Mouse (Mus musculus) adrenal gland, adult 18-20 months (tissue): ENCODE data around the gene Olfr1412. TPM values are rescaled to one million over a fixed set of nuclear protein-coding genes. Genes with fewer than 3 reads are reported as not detected.

Experiments
- DNase-seq, 2 experiments: peaks; one replicate each; pipeline ENCODE4 v3.0.0; 2021 to 2022; ENCODE audit warnings: low spot score in 2 of 2
- long read RNA-seq, 2 experiments: library from polyadenylated mRNA; stranded (forward); transcript quantifications; one replicate each; pipeline ENCODE4 v2.0.0; 2021
- total RNA-seq, 2 experiments: library from RNA; stranded (reverse); gene quantifications; 1 replicate in 1 of 2; 2 replicates in 1 of 2; pipeline ENCODE4 v1.2.3; 2021

Olfr1412 gene
- not detected for total RNA-seq
- long read RNA-seq, experiment 1: 0 reads
- long read RNA-seq, experiment 2: 0 reads

GRCm38 (mm10) chr1:92585479-92585878 is at the start of gene Olfr1412:
TSS of gene Olfr1412 (plus strand) at chr1:92585779.
- no peak for DNase-seq

GRCm38 (mm10) chr1:92536972-92537371 is 48.6 kb upstream of the Olfr1412 start:
- DNase-seq: no peak

GRCm38 (mm10) chr1:92539071-92539470 is 46.5 kb upstream of the Olfr1412 start:
- DNase-seq: no peak

- DNase-seq: no peak
Observed at GRCm38 (mm10) chr1:92545929-92546328, 39.6 kb upstream of the Olfr1412 start.

GRCm38 (mm10) chr1:92571022-92571421 is 14.6 kb upstream of the Olfr1412 start, which contains the start of gene Olfr1413:
TSS of gene Olfr1413 (plus strand) at chr1:92571322.
- no peak for DNase-seq

- DNase-seq: no peak
Observed at GRCm38 (mm10) chr1:92594111-92594510, 8.5 kb downstream of the Olfr1412 start, which contains the start of gene Olfr1411. TSS of gene Olfr1411 (plus strand) at chr1:92594411.

GRCm38 (mm10) chr1:92596019-92596418 is 10.4 kb downstream of the Olfr1412 start:
- DNase-seq: no peak

GRCm38 (mm10) chr1:92605482-92605881 is 19.9 kb downstream of the Olfr1412 start, which contains the start of gene Olfr1410:
TSS of gene Olfr1410 (plus strand) at chr1:92605782.
- DNase-seq: no peak

- DNase-seq: no peak
Observed at GRCm38 (mm10) chr1:92607711-92608110, 22.1 kb downstream of the Olfr1412 start.

GRCm38 (mm10) chr1:92611008-92611407 is 25.4 kb downstream of the Olfr1412 start:
- DNase-seq: peak; percentile 54 to 61

GRCm38 (mm10) chr1:92613175-92613574 is 27.6 kb downstream of the Olfr1412 start:
- no peak for DNase-seq

GRCm38 (mm10) chr1:92614516-92614915 is 28.9 kb downstream of the Olfr1412 start:
- no peak for DNase-seq

GRCm38 (mm10) chr1:92616046-92616445 is 30.5 kb downstream of the Olfr1412 start:
- no peak for DNase-seq

- DNase-seq: no peak
Observed at GRCm38 (mm10) chr1:92617488-92617887, 31.9 kb downstream of the Olfr1412 start, which contains the start of gene Olfr12. TSS of gene Olfr12 (plus strand) at chr1:92617788.

- DNase-seq: peak; percentile 46 to 69
Observed at GRCm38 (mm10) chr1:92618360-92618759, 32.8 kb downstream of the Olfr1412 start.

GRCm38 (mm10) chr1:92628227-92628626 is 42.6 kb downstream of the Olfr1412 start:
- DNase-seq: peak in 1 of 2 experiments; percentile 5

- DNase-seq: peak in 1 of 2 experiments; percentile 7
Observed at GRCm38 (mm10) chr1:92632196-92632595, 46.6 kb downstream of the Olfr1412 start.

- DNase-seq: peak in 1 of 2 experiments; percentile 8
Observed at GRCm38 (mm10) chr1:92632948-92633347, 47.4 kb downstream of the Olfr1412 start.

GRCm38 (mm10) chr1:92633726-92634125 is 48.1 kb downstream of the Olfr1412 start:
- DNase-seq: peak in 1 of 2 experiments; percentile 18

- DNase-seq: peak in 1 of 2 experiments; percentile 7
Observed at GRCm38 (mm10) chr1:92634569-92634968, 49.0 kb downstream of the Olfr1412 start.

- DNase-seq: peak in 1 of 2 experiments; percentile 12
Observed at GRCm38 (mm10) chr1:92634976-92635599, 49.5 kb downstream of the Olfr1412 start.

- DNase-seq: peak in 1 of 2 experiments; percentile 15
Observed at GRCm38 (mm10) chr1:92636015-92636414, 50.4 kb downstream of the Olfr1412 start.

GRCm38 (mm10) chr1:92636676-92637075 is 51.1 kb downstream of the Olfr1412 start:
- DNase-seq: peak in 1 of 2 experiments; percentile 13
